ENCODE assay signal across 12 mouse cellular contexts in the genomic region with DNA sequence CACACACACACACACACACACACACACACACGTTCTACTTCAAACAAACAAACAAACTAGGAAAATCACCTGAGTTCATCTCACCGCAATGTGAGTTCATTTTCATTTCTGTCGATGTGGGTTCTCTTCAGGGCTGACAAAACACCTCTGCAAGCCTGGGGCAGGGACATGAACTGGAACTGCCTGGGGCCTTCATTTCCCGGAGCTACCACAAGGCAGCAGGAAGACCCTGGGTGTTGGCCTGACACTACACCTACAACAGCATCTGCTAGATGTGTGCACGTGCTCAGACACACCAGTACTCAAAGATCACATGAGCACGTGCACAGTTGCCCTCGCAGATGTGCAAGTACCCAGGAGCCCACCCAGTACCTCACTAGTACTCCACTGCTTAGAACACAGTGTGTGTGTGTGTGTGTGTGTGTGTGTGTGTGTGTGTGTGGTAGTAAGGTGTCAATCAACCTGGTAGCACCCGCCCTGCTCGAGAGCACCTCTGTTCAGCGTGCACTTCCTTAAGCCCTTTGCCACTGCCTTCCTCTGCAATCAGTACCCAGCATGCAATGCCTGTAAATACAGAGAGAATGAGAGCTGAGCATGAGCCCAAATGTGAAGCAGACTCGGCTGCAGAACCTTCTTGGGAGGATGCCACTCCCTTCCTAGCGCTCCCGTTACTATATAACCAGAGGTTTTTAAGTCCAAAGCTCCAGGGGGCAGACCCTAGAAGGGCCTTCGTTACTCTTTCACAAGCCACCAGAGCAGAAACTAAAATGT. TPM values are rescaled to one million over a fixed set of nuclear protein-coding genes. Genes with fewer than 3 reads are reported as not detected.
DNase-seq lines count a peak whose midpoint lies in the region; ATAC-seq lines count a peak whose summit lies in the region.
"Had no signal": no experiment of that assay in that cellular context is flagged by ENCODE, and none has a peak within 500 bp of the region (broad histone marks: within the 10 kb centered on the region; RNA-seq: fewer than 3 reads in every experiment).

No protein-coding gene starts in this region.

- no peaks in the 10 kb centered on the region; the same call in 1 of the 2 replicates for H3K36me3 ChIP-seq in splenic B cell, adult 2 months (ENCODE audit: control insufficient read depth, insufficient read depth, low read length, poor library complexity, severe bottlenecking)
- no peaks in the 10 kb centered on the region for H3K36me3 ChIP-seq in forebrain, embryonic 10.5 days (replicated peaks)
- H3K36me3 ChIP-seq: hindbrain, embryonic 13.5 days had no signal

- no peak overlapping the region for H3K27ac ChIP-seq in forebrain, embryonic 10.5 days
- H3K27ac ChIP-seq: hindbrain, embryonic 13.5 days had no signal

- H3K4me3 ChIP-seq in forebrain, embryonic 10.5 days = no peak overlapping the region
- H3K4me3 ChIP-seq: erythroblast, embryonic 14.5 days; hindbrain, embryonic 13.5 days had no signal

- ATAC-seq in granulocyte monocyte progenitor cell, adult 5-6 weeks (replicated peaks; ENCODE audit: poor library complexity, severe bottlenecking) = peak; percentile 15; the same call in 1 of the 2 replicates

- WGBS in forebrain, embryonic 10.5 days = 83% methylated on average over 14 of the region's 14 CpGs

- no peaks in the 10 kb centered on the region for H3K27me3 ChIP-seq in splenic B cell, adult 2 months (ENCODE audit: control insufficient read depth, insufficient read depth, low read length, poor library complexity, severe bottlenecking)
- H3K27me3 ChIP-seq in forebrain, embryonic 10.5 days (ENCODE audit: poor library complexity, severe bottlenecking) = no peaks in the 10 kb centered on the region
- H3K27me3 ChIP-seq: hindbrain, embryonic 13.5 days had no signal

- peaks cover 5% of the 10 kb centered on the region; the same call in 1 of the 2 replicates for H3K4me1 ChIP-seq in forebrain, embryonic 10.5 days

- no peaks in the 10 kb centered on the region for H3K9me3 ChIP-seq in forebrain, embryonic 10.5 days
- H3K9me3 ChIP-seq: hindbrain, embryonic 13.5 days had no signal

- DNase-seq in CD4-positive helper T cell, adult 2 months (ENCODE audit: low read depth, low spot score) = peak; percentile 94
- peak; percentile 86 for DNase-seq in kidney, postnatal 14 days
- DNase-seq in splenic B cell, adult 2 months (ENCODE audit: low read depth, low spot score) = peak; percentile 84
- no peak for DNase-seq in forebrain, embryonic 10.5 days (ENCODE audit: extremely low spot score, low spot score)
- DNase-seq in frontal cortex, adult 2 months (ENCODE audit: extremely low spot score in 1 of 2, low spot score in 1 of 2) = no peak
- no peak for DNase-seq in heart, postnatal 14 days
- DNase-seq in neural tube, embryonic 10.5 days (ENCODE audit: extremely low spot score, low spot score) = no peak
- DNase-seq: adrenal gland, postnatal 36 days; gastrocnemius, postnatal 14 days had no signal

- intact Hi-C loops in heart, postnatal 14 days (cut with DNase I) = no loop called here

RNA-seq across cellular contexts. Expression of a gene that starts 25.4 kb away (rescaled TPM):
- 31.5 and 32.8 TPM in 2 replicates for total RNA-seq in granulocyte monocyte progenitor cell, adult 5-6 weeks (2014; fragmentation: Nextera tagmentation)
- 8.3 and 9.9 TPM in 2 replicates for total RNA-seq in granulocyte monocyte progenitor cell, adult 5-6 weeks (2017)
- 8.0 and 8.4 TPM in 2 replicates for polyA plus RNA-seq in forebrain, embryonic 10.5 days (2016; fragmentation: Nextera tagmentation; extraction: Ambion mirVana)
- 80.9 and 95.5 TPM in 2 replicates for polyA plus RNA-seq in frontal cortex, adult 2 months (2012; rRNA removed)
- total RNA-seq in heart, postnatal 14 days (2021) = 10 to 100 TPM; 78.3 to 78.4 TPM

Comparison
In these comparisons a context has a peak if more than half of its experiments do, and no peak if none do; other contexts are left out.
1. DNase-seq: peak in CD4-positive helper T cell, adult 2 months (single experiment), kidney, postnatal 14 days (single experiment) and splenic B cell, adult 2 months (single experiment); none in forebrain, embryonic 10.5 days (single experiment), frontal cortex, adult 2 months (0 of 2), heart, postnatal 14 days (0 of 2) and neural tube, embryonic 10.5 days (single experiment).